Mouse (Mus musculus): ENCODE data around the gene Msto1.
"Not testable (repeated sequence)": the region's sequence is repeated elsewhere in the genome, so short reads cannot be mapped to it uniquely, and the experiment has no call there.

GRCm38 (mm10) chr3:88868449-88868848 lies 45.4 kb downstream of the Msto1 start:
- TF ChIP-seq CTCF (IDR thresholded peaks at IDR 0.05; ENCODE audit: low read depth, low read length); TAL1 (conservative IDR thresholded peaks at IDR 0.05; ENCODE audit: low read depth, low read length): not testable (repeated sequence)
